Mouse (Mus musculus): ENCODE measurements at regions not wholly inside any gene's neighbourhood (a gene's known extent, or its start where the extent isn't known, plus 50 kb on each side); places are given as distances from the start of the nearest gene placed in this dataset.

DNA sequence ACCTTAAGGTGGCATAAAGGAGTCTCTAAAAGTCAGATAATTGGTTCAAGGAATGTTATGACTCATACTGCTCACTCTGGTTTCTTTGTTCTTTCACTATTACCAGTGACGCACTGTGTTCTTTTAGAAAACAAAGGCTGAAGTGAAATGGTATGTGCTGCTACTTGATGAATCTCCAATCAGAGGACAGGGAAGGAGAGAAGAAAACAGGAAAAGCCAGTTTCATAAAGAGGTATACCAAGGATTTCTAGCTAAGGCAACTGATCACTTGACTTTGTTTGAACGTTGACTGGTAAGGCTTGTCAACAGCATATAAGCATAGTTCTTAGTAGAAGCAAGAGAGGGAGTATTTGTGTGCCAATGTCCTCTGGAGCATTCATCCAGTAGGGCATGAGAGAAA is 57.6 kb upstream of the Kcna4 start:
- no peak for TF ChIP-seq POLR2A (IDR thresholded peaks at IDR 0.05; ENCODE audit: borderline replicate concordance, low read depth, low read length)
- TF ChIP-seq CTCF (IDR thresholded peaks at IDR 0.05; ENCODE audit: low read depth, low read length) = no peak
